8 mouse cellular contexts compared by ENCODE assay signal in genomic region chr12:77624323-77624722, GRCm38 (mm10).
DNase-seq lines count a peak whose midpoint lies in the region; ATAC-seq and TF ChIP-seq lines count a peak whose summit lies in the region.
"Not testable (repeated sequence)": the region's sequence is repeated elsewhere in the genome, so short reads cannot be mapped to it uniquely, and the experiment has no call there.

No protein-coding gene starts in this region.

- DNase-seq in 416B (ENCODE audit: low read depth) (peak; percentile 43), MEL (ENCODE audit: low read depth, low spot score) (peak; percentile 9)
- DNase-seq in cerebellum, adult 2 months: peak in 1 of 2 experiments; percentile 14
- not testable (repeated sequence) for DNase-seq in forebrain, postnatal 0 days; layer of hippocampus, adult 2 months (ENCODE audit: low spot score in 2 of 2); lung, embryonic 14.5 days
- DNase-seq in hindbrain, postnatal 0 days (ENCODE audit: low spot score): peak; percentile 50
- peak; percentile 7 for DNase-seq in naive thymus-derived CD4-positive, alpha-beta T cell, adult 2 months (ENCODE audit: low read depth)

- not testable (repeated sequence) for H3K4me3 ChIP-seq in MEL (ENCODE audit: control insufficient read depth in 1 of 2, insufficient read depth in 1 of 2, low read depth in 2 of 2, low read length in 2 of 2); cerebellum, adult 2 months (replicated peaks; ENCODE audit: insufficient read depth, low read depth, low read length); forebrain, postnatal 0 days (ENCODE audit: low read depth, low read length); hindbrain, postnatal 0 days (ENCODE audit: low read length); layer of hippocampus, adult 2 months; lung, embryonic 14.5 days (ENCODE audit: low read depth, low read length)

- H3K4me2 ChIP-seq in forebrain, postnatal 0 days (ENCODE audit: low read depth); hindbrain, postnatal 0 days (ENCODE audit: low read depth, low read length); lung, embryonic 14.5 days: not testable (repeated sequence)

- not testable (repeated sequence) for H3K36me3 ChIP-seq in MEL (ENCODE audit: control insufficient read depth in 1 of 2, insufficient read depth in 2 of 2, low read length in 2 of 2); forebrain, postnatal 0 days (ENCODE audit: insufficient read depth); hindbrain, postnatal 0 days (ENCODE audit: insufficient read depth, low read length); lung, embryonic 14.5 days (ENCODE audit: insufficient read depth)

- H3K4me1 ChIP-seq in MEL (ENCODE audit: control insufficient read depth in 1 of 2, insufficient read depth in 2 of 2, low read length in 2 of 2); cerebellum, adult 2 months (ENCODE audit: control insufficient read depth, insufficient read depth, low read length); forebrain, postnatal 0 days (ENCODE audit: insufficient read depth); hindbrain, postnatal 0 days (ENCODE audit: insufficient read depth, low read length); lung, embryonic 14.5 days (ENCODE audit: insufficient read depth): not testable (repeated sequence)

- H3K9ac ChIP-seq in MEL (ENCODE audit: control insufficient read depth, low read depth, low read length, poor library complexity, severe bottlenecking); forebrain, postnatal 0 days; hindbrain, postnatal 0 days (replicated peaks; ENCODE audit: low read length); lung, embryonic 14.5 days: not testable (repeated sequence)

- not testable (repeated sequence) for TF ChIP-seq EP300 in MEL (IDR thresholded peaks at IDR 0.05; ENCODE audit: low read depth in 1 of 2, low read length in 2 of 2)

- not testable (repeated sequence) for H3K79me2 ChIP-seq in MEL (ENCODE audit: control insufficient read depth, insufficient read depth, low read length, poor library complexity)

- not testable (repeated sequence) for H3K27me3 ChIP-seq in MEL (ENCODE audit: control insufficient read depth in 1 of 2, insufficient read depth in 2 of 2, low read length in 2 of 2); cerebellum, adult 2 months (ENCODE audit: control insufficient read depth, insufficient read depth, low read length); forebrain, postnatal 0 days (ENCODE audit: insufficient read depth, low read length); hindbrain, postnatal 0 days (ENCODE audit: insufficient read depth, low read length); lung, embryonic 14.5 days (ENCODE audit: insufficient read depth, low read length)

- TF ChIP-seq RAD21 in MEL (IDR thresholded peaks at IDR 0.05; ENCODE audit: low read depth, low read length): peak; percentile 32

- not testable (repeated sequence) for H3K9me3 ChIP-seq in MEL (replicated peaks; ENCODE audit: insufficient read depth, low read length); forebrain, postnatal 0 days (ENCODE audit: low read length); hindbrain, postnatal 0 days (ENCODE audit: low read length); lung, embryonic 14.5 days (ENCODE audit: low read depth, low read length)

- TF ChIP-seq POLR2A in MEL (IDR thresholded peaks at IDR 0.05; ENCODE audit: control insufficient read depth in 1 of 2, insufficient read depth in 1 of 2, low read depth in 1 of 2, low read length in 2 of 2, poor library complexity in 1 of 2); cerebellum, adult 2 months (IDR thresholded peaks at IDR 0.05; ENCODE audit: borderline replicate concordance, insufficient read depth, low read length): not testable (repeated sequence)

- 61% methylated on average over 14 of the region's 14 CpGs for WGBS in cerebellum, adult 2 months
- WGBS in forebrain, postnatal 0 days: 93% methylated on average over 14 of the region's 14 CpGs
- WGBS in hindbrain, postnatal 0 days: 82% methylated on average over 14 of the region's 14 CpGs
- 90% methylated on average over 14 of the region's 14 CpGs for WGBS in lung, embryonic 14.5 days

- peak in 2 of 3 experiments; percentile 4 to 27; a peak in 1 of 6 replicates for TF ChIP-seq CTCF in MEL (IDR thresholded peaks at IDR 0.05 in 2 of 3, conservative IDR thresholded peaks at IDR 0.05 in 1 of 3; ENCODE audit: control insufficient read depth in 1 of 3, insufficient read depth in 1 of 3, low read depth in 2 of 3, low read length in 3 of 3, poor library complexity in 1 of 3, severe bottlenecking in 1 of 3)
- TF ChIP-seq CTCF in cerebellum, adult 2 months (IDR thresholded peaks at IDR 0.05; ENCODE audit: borderline replicate concordance, insufficient read depth, low read depth, low read length): peak; percentile 28; the same call in 1 of the 2 replicates
- peak; percentile 35 for TF ChIP-seq CTCF in forebrain, postnatal 0 days (IDR thresholded peaks at IDR 0.05; ENCODE audit: low read depth)
- peak; percentile 52 for TF ChIP-seq CTCF in hindbrain, postnatal 0 days (IDR thresholded peaks at IDR 0.05; ENCODE audit: low read depth)
- TF ChIP-seq CTCF in layer of hippocampus, adult 2 months (conservative IDR thresholded peaks at IDR 0.05): peak; percentile 38
- not testable (repeated sequence) for TF ChIP-seq CTCF in lung, embryonic 14.5 days (IDR thresholded peaks at IDR 0.05; ENCODE audit: low read depth)

- ATAC-seq in forebrain, postnatal 0 days: not testable (repeated sequence)
- peak; percentile 71 for ATAC-seq in hindbrain, postnatal 0 days
- ATAC-seq in lung, embryonic 14.5 days (ENCODE audit: insufficient read depth): peak; percentile 31

- not testable (repeated sequence) for H3K27ac ChIP-seq in MEL (ENCODE audit: control insufficient read depth, low read depth, low read length); cerebellum, adult 2 months (ENCODE audit: insufficient read depth, low read length); forebrain, postnatal 0 days (ENCODE audit: low read depth, low read length); hindbrain, postnatal 0 days; layer of hippocampus, adult 2 months; lung, embryonic 14.5 days (ENCODE audit: low read depth)

TF ChIP-seq in MEL, 35 proteins besides CTCF, POLR2A, EP300 and RAD21:
- TF ChIP-seq SMC3 (IDR thresholded peaks at IDR 0.05; ENCODE audit: low read depth, low read length): peak; percentile 36; the same call in 1 of the 2 replicates
